Mouse (Mus musculus) embryonic stem cell, embryonic (primary cell): Measurements from ENCODE around the gene Gm20388.

Experiments used
- CTCF ChIA-PET, 4 experiments: fragments of 300-600 bp in 2 of 4; fragments of 350-600 bp in 2 of 4; sonication (Branson Sonifier 250); formaldehyde crosslinking; loops; one replicate each; lab custom pipeline; 2022; ENCODE audit warnings: inconsistent platforms in 2 of 4; lab: Charles Lee
- POLR2A ChIA-PET, 4 experiments: fragments of 300-600 bp in 2 of 4; fragments of 350-600 bp in 2 of 4; sonication (Branson Sonifier 250); formaldehyde crosslinking; loops; one replicate each; lab custom pipeline; 2022; ENCODE audit warnings: antibody characterized with exemption in 4 of 4, inconsistent platforms in 1 of 4; lab: Charles Lee

Gene Gm20388

DNA sequence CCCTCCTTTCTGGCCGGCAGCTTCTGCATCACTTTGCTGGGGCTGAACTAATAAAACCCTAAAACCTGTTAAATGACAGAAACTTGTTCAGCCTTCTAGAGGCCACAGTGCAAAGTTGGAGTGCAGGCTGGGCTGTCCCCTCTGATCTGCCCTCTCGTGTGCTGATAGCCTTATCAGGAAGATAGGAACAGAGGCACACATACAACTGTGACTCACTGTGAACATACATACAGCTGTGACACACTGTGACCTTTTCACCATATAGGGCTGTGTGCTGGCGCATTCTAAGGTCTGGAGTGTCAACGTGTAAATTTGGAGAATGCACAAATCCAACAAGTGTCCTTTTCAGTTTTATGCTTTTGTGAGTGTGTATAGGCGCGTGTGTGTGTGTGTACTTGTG, 543.8 kb downstream of the Gm20388 start:
- CTCF ChIA-PET = interaction anchor here in 2 of 4 experiments (1.1 to 1.6 kb wide), 2 partner anchors 18 to 80 kb away, joined by 3 read pairs; no protein-coding TSS in a partner anchor
- POLR2A ChIA-PET = no interaction called here

DNA sequence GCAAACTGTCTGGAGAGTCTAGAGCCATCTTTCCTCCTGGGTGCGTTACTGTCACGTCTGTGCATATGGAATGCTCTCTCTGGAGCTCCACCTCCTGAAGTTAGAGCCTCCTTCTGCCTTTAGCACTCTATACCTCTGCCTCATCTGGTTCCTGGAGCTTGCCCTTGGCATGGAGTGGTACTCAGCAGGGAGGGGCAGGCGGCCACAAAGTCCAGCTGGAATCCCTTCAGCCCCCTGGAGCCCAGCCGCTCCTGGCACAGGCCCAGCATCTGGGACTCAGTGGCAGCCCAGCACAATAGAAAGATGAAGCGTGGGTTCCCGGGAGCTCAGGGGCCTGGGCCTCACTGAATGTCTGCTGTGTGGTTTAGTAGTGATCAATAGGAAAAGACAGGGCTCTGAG, 549.7 kb downstream of the Gm20388 start:
- ChIA-PET POLR2A (interaction anchor here (0.5 to 2.0 kb wide), 10 partner anchors 11 to 262 kb away, joined by 3 to 6 read pairs (median 4); no protein-coding TSS in a partner anchor), CTCF (interaction anchor here (0.6 to 2.1 kb wide), 11 partner anchors 10 to 160 kb away, joined by 3 to 9 read pairs (median 3); no protein-coding TSS in a partner anchor)

DNA sequence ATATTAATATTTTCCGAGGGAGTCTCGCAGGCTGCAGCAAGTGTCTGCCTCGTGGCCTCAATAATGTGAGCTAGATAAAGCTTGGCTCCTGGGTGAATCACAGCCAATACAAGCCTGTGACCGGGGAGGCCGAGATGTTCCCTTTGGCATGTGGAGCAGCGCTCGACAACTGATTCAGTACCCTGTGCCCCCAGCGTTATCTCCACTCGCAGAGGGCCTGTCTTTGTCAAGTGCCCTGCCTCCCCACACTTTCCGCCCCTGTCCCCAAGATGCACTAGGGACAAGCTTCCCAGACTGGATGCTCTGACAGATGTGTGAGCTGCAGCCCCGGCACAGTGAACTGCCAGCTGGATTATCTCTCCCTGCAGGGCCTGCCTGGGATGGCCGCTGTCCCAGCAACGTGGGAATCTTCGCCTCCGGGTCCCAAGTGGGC, 551.5 kb downstream of the Gm20388 start:
- POLR2A ChIA-PET = interaction anchor here in 2 of 4 experiments (0.5 to 1.2 kb wide), 4 partner anchors 10 to 73 kb away, joined by 3 to 4 read pairs (median 3); no protein-coding TSS in a partner anchor
- CTCF ChIA-PET = interaction anchor here in 3 of 4 experiments (0.6 to 2.4 kb wide), 9 partner anchors 10 to 563 kb away, joined by 3 to 8 read pairs (median 3); no protein-coding TSS in a partner anchor

DNA sequence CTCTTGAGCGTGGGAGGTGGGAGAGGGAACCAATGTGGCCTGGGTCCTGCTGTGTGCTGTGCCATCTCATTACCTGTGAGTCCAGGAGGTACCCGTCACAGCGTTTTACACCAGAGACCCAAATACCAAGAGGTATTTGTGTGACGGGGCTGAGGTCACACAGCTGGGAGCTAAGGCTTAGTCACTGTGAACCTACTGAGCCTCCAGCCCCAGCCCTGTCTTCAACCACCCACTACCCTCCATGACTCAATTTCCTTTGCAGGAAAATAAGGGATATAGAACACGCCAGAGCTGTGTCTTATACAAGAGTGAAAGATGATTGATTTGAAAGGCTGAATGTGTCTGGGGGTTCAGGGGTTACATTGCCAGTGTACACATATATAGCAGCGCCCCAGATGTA, 552.0 kb downstream of the Gm20388 start:
- ChIA-PET CTCF (interaction anchor here in 3 of 4 experiments (0.6 to 2.4 kb wide), 7 partner anchors 9 to 128 kb away, joined by 3 to 8 read pairs (median 3); no protein-coding TSS in a partner anchor), POLR2A (interaction anchor here in 2 of 4 experiments (1.0 to 1.7 kb wide), 3 partner anchors 9 to 55 kb away, joined by 3 to 4 read pairs (median 3); no protein-coding TSS in a partner anchor)

DNA sequence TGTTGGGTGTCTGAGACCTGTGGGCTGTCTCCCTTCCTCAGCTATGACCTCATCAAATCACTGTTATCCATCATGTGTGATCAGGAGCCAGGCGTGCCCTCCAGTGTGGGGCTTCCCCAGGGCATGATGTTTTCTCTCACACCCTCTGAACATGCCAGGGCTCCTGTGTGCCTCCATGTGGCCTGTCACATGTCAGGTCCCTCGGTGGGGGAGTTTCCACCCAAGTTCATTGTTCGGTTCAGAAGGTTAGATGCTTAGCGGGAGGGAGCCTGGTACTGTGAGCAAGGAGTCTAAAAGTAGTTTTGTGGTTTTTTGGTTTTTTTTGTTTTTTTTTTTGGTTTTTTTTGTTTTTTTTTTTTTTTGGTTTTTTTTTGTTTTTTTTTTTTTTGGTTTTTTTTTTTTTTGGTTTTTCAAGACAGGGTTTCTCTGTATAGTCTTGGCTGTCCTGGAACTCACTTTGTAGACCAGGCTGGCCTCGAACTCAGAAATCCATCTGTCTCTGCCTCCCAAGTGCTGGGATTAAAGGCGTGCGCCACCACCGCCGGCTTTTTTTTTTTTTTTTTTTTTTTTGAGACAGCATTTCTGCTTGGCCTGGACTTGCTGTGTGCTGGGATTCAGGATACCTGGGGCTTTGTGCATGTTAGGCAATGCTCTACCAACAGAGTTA, 553.4 kb downstream of the Gm20388 start:
- POLR2A ChIA-PET = interaction anchor here in 3 of 4 experiments (0.6 to 1.8 kb wide), 3 partner anchors 11 to 130 kb away, joined by 3 to 4 read pairs (median 4); no protein-coding TSS in a partner anchor
- CTCF ChIA-PET = interaction anchor here in 1 of 4 experiments (0.6 kb wide), 1 partner anchor 12 kb away, joined by 4 read pairs; no protein-coding TSS in a partner anchor

DNA sequence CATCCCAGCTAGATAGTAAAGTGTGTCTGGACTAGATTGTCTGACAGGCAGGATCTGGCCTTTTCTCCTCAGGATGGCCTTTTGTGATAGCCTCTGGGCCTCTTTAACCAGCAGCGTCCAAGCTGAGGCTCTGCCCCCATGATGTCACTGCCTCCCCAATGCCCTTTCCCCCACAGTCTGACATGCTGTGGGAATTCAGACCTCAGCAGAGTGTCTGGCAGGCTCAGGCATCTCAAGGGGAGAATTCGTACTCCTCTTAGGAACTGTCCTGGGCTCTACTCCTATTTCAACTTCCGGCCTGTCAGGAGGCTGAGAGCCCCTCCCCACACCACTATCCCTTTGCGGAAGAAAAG, 553.9 kb downstream of the Gm20388 start:
- ChIA-PET POLR2A (interaction anchor here in 2 of 4 experiments (0.7 to 1.8 kb wide), 2 partner anchors 11 to 58 kb away, joined by 3 to 4 read pairs; no protein-coding TSS in a partner anchor), CTCF (no interaction called here)

DNA sequence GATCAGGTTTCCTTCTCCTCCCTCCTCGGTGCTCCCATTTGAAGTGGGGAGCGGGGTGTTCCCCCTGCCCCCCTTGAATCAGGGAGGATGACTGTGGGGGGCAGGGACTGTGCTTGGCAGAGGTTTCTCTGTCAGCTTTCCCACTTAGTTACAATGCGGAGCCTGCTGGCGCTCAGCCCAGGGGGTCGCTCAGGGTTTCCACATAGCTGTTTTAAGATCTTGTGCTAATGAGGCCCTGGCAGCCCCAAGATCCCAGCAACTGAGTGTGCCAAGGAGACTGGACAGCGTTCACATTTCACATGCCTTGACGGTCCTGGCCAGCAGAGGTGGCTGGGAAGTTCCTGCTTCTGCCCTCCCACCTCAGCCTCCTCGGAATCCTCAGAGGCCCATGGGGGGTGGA, 555.1 kb downstream of the Gm20388 start:
- POLR2A ChIA-PET = interaction anchor here in 3 of 4 experiments (0.6 to 1.8 kb wide), 12 partner anchors 9 to 972 kb away, joined by 3 to 5 read pairs (median 3); no protein-coding TSS in a partner anchor

DNA sequence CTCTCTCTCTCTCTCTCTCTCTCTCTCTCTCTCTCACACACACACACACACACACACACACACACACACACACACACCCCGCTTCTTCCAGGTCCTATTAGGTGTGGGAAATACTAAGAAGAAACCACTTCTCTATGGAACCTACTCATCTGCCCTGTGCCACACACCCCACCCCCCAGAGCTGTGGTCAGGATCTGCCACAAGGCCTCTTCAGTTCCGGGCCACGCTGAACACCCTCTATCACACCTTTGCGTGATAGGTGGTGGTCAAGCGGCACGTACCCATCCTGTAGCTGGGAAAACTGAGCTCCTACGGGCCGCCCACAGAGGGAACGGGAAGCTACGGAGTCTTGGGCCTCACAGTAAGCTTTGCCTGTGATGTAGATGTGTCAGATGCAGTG, 555.6 kb downstream of the Gm20388 start:
- CTCF ChIA-PET = interaction anchor here (0.5 to 1.4 kb wide), 16 partner anchors 9 to 449 kb away, joined by 3 to 7 read pairs (median 3); no protein-coding TSS in a partner anchor
- POLR2A ChIA-PET = interaction anchor here in 3 of 4 experiments (0.7 to 1.7 kb wide), 14 partner anchors 10 to 70 kb away, joined by 3 to 5 read pairs (median 3); no protein-coding TSS in a partner anchor

More for the DNA sequence above, 555.1 kb downstream of the Gm20388 start:
- CTCF ChIA-PET = interaction anchor here (0.6 to 1.4 kb wide), 13 partner anchors 13 to 177 kb away, joined by 3 to 7 read pairs (median 3); no protein-coding TSS in a partner anchor

DNA sequence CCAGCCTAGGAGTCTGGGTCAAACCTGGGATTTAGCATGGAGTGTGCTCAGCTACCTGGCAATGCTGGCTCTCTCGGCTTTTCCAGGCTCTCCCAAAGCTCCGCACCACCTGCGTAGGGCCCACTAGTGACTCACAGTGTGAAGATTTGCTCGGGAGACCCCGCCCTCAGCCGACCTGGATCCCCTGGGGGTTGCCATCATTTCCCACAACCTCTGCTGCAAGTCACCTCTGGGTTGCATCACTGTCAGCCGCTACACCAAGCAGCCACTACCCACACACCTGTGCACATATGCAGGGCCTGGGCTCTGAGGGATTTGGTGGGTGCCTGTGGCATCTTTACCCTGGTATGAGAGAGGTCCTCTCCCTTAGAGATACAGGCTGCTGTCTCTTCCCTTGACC, 557.0 kb downstream of the Gm20388 start:
- ChIA-PET POLR2A (interaction anchor here in 2 of 4 experiments (0.5 to 4.2 kb wide), 5 partner anchors 9 to 99 kb away, joined by 3 to 12 read pairs (median 3); no protein-coding TSS in a partner anchor), CTCF (interaction anchor here in 1 of 4 experiments (0.5 kb wide), 1 partner anchor 1064 kb away, joined by 3 read pairs; no protein-coding TSS in a partner anchor)

DNA sequence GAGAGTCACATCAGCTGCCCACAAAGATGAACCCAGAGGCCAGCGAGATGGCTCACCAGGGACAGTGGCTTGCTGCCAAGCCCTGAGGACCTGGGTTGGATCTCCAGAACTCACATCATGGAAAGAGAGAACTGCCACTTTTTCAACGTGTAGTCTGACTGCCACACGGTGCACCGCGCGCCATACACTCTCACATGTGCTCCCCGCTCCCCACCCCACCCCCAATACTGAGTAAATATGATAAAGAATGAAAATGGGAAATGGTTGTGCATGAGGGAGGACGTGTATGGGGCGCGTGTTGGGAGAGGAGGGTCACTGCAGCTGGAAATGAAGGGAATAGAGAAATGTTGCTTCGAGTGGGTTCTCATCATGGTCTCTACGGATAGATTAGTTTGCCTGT, 559.5 kb downstream of the Gm20388 start:
- ChIA-PET CTCF (interaction anchor here (0.5 to 2.0 kb wide), 15 partner anchors 9 to 1961 kb away, joined by 3 to 10 read pairs (median 3); no protein-coding TSS in a partner anchor), POLR2A (interaction anchor here in 2 of 4 experiments (1.0 to 4.2 kb wide), 4 partner anchors 12 to 62 kb away, joined by 3 to 12 read pairs (median 4); no protein-coding TSS in a partner anchor)

DNA sequence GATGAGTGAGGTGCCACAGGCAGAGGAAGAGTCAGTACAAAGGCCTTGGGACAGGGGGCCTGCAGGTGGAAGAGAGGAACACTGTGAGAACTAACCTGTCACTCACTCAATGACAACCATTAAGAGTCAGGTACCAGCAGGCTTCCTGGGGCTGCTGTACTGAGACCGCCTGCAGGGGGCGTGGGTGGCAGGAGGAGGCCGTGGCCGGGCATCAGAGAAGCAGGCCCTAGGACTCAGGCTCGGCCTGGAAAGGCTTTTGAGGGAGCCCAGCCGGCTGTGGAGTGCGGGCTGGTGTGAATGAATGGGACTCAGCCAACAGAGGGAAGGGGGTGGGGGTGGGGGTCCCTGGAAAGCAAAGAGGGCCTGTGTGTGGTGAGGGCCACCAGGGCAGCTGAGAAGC, 560.5 kb downstream of the Gm20388 start:
- POLR2A ChIA-PET = interaction anchor here (0.6 to 2.7 kb wide), 13 partner anchors 16 to 138 kb away, joined by 3 to 10 read pairs (median 5); no protein-coding TSS in a partner anchor
- CTCF ChIA-PET = interaction anchor here (0.6 to 2.0 kb wide), 29 partner anchors 8 to 576 kb away, joined by 3 to 10 read pairs (median 4); no protein-coding TSS in a partner anchor

DNA sequence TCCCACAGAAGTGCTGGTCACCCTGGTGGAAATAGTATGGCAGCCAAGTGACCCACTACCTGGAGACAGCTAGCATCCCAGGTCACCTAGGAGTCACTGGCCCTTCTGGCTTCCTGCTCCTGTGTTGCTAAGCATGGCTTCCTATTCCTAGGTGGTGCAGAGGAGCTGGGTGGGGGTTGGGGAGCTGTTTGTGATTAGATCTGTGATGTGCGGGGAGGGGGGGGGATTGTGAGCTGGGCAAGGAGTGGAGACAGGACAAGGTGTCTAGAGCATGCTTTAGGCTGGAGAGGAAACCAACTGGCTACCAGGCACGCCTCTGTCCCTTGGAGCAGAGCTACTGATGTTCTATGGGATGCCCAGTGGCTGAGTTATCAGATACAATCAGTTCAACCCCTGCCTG, 561.1 kb downstream of the Gm20388 start:
- POLR2A ChIA-PET = interaction anchor here (0.5 to 2.7 kb wide), 21 partner anchors 9 to 103 kb away, joined by 3 to 10 read pairs (median 4); no protein-coding TSS in a partner anchor
- CTCF ChIA-PET = interaction anchor here (0.6 to 2.0 kb wide), 32 partner anchors 9 to 1441 kb away, joined by 3 to 10 read pairs (median 4); no protein-coding TSS in a partner anchor

DNA sequence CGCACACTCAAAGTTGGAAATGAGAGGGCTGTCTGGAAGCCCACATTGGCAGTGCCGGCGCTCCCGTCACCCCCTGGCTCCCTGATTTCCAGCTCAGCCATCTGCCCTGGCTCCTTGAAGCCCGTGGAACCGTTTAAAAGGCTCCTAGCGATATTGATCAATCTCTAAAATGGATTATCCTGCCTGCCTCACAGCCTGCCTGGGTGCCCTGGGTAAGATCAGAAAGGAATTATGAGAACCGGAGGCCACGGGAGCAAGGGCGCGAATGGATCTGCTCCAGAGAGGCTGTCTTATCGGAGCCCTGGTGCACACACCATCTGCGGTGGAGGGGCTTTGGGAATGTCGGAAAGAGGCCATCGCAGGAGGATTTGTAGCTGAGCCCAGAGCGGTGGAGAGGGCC, 561.6 kb downstream of the Gm20388 start:
- CTCF ChIA-PET = interaction anchor here (0.6 to 2.0 kb wide), 25 partner anchors 10 to 1440 kb away, joined by 3 to 8 read pairs (median 4); no protein-coding TSS in a partner anchor
- POLR2A ChIA-PET = interaction anchor here in 3 of 4 experiments (0.5 to 2.7 kb wide), 19 partner anchors 8 to 144 kb away, joined by 3 to 10 read pairs (median 3); no protein-coding TSS in a partner anchor

DNA sequence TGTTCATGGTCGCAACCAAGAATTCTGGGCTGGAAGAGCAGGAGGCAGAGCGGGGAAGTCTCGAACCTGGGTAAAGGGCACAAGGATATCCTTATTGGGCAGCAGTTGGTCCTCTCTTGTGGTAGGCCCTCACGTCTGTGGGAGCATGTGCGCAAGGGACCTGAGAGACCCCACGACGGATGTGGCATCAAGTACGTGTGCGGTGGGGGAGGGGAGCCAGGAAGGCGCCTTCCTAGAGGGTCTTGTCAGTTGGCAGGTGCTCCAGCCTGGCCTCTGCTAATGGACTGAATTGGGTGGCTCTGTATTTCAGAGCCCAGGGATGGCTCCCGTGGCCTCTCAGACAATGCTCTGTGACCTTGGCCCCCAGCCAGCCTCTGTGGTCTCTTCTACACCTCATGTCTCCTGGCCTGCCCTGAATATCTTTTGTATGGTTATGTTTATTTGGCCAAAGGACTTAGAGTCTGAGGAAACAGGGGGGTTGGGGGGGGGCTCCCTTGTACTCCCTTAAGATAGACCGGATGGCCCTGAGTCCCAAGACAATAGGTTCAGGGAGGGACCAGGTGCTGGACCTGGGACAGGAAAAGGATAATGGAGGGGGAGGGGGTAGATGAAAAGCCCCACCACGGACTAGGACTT, 563.2 kb downstream of the Gm20388 start:
- POLR2A ChIA-PET = interaction anchor here in 2 of 4 experiments (0.8 to 2.7 kb wide), 3 partner anchors 35 to 66 kb away, joined by 4 to 8 read pairs (median 5); no protein-coding TSS in a partner anchor
- CTCF ChIA-PET = interaction anchor here in 1 of 4 experiments (1.0 kb wide), 1 partner anchor 18 kb away, joined by 5 read pairs; no protein-coding TSS in a partner anchor

DNA sequence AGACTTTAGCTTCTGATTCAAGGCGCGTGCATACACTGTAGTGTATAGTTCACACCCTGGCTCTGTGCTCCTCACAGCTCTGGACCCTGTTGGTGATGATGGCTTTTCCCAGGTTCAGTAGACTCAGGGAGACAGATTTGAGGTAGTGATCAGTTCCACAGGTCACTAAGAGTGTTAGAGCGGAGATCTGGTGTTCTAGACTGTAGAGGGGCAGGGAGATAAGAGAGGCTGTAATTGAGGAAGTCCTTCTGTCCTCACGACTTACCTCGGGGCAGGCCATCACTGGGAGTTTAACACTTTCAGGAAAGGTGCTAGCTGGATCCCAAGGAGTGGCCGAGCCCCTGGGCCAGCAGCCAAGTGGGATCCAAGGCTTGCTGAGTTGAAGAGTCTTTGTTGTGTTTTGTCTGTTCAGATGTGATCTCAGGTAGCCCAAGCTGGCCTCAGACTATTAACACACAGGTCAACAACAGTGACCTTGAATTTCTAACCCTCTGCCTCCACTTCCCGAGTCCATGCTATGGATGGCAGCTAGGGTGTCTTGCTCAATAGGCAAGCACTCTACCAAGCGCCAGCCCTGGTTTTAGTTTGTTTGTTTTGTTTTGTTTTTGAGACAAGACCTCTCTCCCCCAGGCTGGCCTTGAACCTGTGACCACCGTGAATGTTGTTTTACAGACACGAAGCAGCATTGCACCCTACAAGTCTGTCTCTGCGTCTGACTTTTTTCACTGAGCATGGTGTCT, 564.0 kb downstream of the Gm20388 start:
- ChIA-PET POLR2A (interaction anchor here in 2 of 4 experiments (0.5 to 2.7 kb wide), 10 partner anchors 10 to 98 kb away, joined by 3 to 10 read pairs (median 4); no protein-coding TSS in a partner anchor), CTCF (interaction anchor here in 2 of 4 experiments (0.6 to 0.8 kb wide), 2 partner anchors 61 to 212 kb away, joined by 3 read pairs; no protein-coding TSS in a partner anchor)

DNA sequence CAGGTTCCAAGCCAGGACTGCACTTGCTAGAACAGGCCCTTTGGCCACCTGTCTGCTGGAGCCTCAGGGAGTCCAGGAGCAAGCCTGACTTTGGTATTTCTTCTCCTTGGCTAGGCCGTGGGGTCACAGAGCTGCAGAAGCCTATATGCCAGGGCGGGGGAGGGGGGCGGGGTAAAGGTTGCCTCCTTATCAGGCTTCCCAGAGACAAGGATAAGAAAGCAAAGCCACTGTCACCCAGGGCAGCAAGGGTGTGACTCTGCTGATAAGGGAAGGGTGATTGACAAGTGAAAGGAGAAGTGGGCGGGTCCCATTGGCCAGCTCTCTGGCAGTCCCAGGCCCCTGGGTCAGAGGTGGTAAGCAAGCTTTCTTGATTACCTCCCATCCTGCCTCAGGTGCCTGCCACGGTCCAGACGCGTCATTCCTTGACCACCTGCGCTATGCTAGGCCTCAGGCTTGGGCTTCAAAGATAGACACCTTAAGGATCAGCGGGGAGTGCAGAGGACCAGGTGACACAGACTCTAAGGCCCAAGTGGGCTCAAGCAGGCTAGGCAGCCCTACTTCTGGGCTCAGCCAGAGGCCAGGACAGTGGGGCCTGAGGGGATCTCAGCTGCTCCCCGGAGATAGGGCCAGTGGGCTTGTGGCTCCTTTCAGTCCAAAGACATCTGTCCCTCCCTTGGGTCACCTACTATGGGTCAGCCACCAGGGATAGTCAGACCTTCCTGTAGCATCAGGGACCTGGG, 565.0 kb downstream of the Gm20388 start:
- CTCF ChIA-PET = interaction anchor here in 2 of 4 experiments (0.5 to 0.8 kb wide), 3 partner anchors 12 to 427 kb away, joined by 3 to 5 read pairs (median 4); no protein-coding TSS in a partner anchor
- POLR2A ChIA-PET = interaction anchor here in 3 of 4 experiments (0.6 to 2.7 kb wide), 16 partner anchors 11 to 99 kb away, joined by 3 to 14 read pairs (median 4); no protein-coding TSS in a partner anchor
